Mouse (Mus musculus) brain, embryonic 14.5 days (tissue): Measurements from ENCODE around the gene AA467197.

ENCODE experiments used
- CTCF ChIP-seq: fragments of 200-500 bp; IDR thresholded peaks from 2 replicates; pipeline ENCODE4 v1.5.1; 2012; ENCODE audit warnings: inconsistent platforms, mild to moderate bottlenecking, moderate library complexity, borderline replicate concordance; ENCODE audit not compliant: insufficient read depth, insufficient read length; ENCODE audit errors: extremely low read depth
- POLR2A ChIP-seq: fragments of 200-500 bp; IDR thresholded peaks from 2 replicates; pipeline ENCODE4 v1.6.1; 2012; ENCODE audit warnings: mild to moderate bottlenecking, inconsistent platforms, borderline replicate concordance; ENCODE audit not compliant: poor library complexity, insufficient read depth, insufficient read length, severe bottlenecking; ENCODE audit errors: extremely low read depth

GRCm38 (mm10) chr2:122638673-122639072 is 1.9 kb downstream of the AA467197 start:
- no peak for TF ChIP-seq POLR2A
- TF ChIP-seq CTCF: no peak
